Mouse (Mus musculus) liver, embryonic 11.5 days (tissue): Measurements from ENCODE around the gene Kat7. TPM values are rescaled to one million over a fixed set of nuclear protein-coding genes. Genes with fewer than 3 reads are reported as not detected.

Source experiments
- ATAC-seq: fragments of 200-750 bp; cut with Nextera tagmentation; replicated peaks from 2 replicates; pipeline ENCODE4 v1.8.0; 2017; ENCODE audit warnings: moderate number of reproducible peaks, mild to moderate bottlenecking, moderate TSS enrichment, moderate library complexity; ENCODE audit not compliant: low FRiP score
- DNase-seq: peaks from one replicate; pipeline ENCODE4 v3.0.0-alpha.2; 2017; ENCODE audit warnings: low spot score
- H3K27ac ChIP-seq: fragments of 300-500 bp; sonication (generic); 2 replicates; pipeline ENCODE4 v1.5.1; 2014; ENCODE audit warnings: mild to moderate bottlenecking, low read depth, low read length, control low read depth
- H3K27me3 ChIP-seq: fragments of 300-500 bp; sonication (generic); replicated peaks from 2 replicates; pipeline ENCODE4 v1.6.1; 2014; ENCODE audit warnings: low read length, mixed read lengths; ENCODE audit not compliant: control insufficient read depth, insufficient read depth
- H3K36me3 ChIP-seq: fragments of 300-500 bp; sonication (generic); 2 replicates; pipeline ENCODE4 v1.6.1; 2014; ENCODE audit warnings: mild to moderate bottlenecking, low read length, moderate library complexity, mixed read lengths; ENCODE audit not compliant: control insufficient read depth, insufficient read depth
- H3K4me1 ChIP-seq: fragments of 300-500 bp; sonication (generic); replicated peaks from 2 replicates; pipeline ENCODE4 v1.6.1; 2014; ENCODE audit warnings: low read length, mixed read lengths; ENCODE audit not compliant: control insufficient read depth, insufficient read depth
- H3K4me2 ChIP-seq: fragments of 300-500 bp; sonication (generic); 2 replicates; pipeline ENCODE4 v1.6.1; 2014; ENCODE audit warnings: mild to moderate bottlenecking, control low read depth, moderate library complexity
- H3K4me3 ChIP-seq: fragments of 300-500 bp; sonication (generic); 2 replicates; pipeline ENCODE4 v1.5.1; 2014; ENCODE audit warnings: low read depth, low read length, control low read depth
- H3K9ac ChIP-seq: fragments of 300-500 bp; sonication (generic); 2 replicates; pipeline ENCODE4 v1.6.1; 2014; ENCODE audit warnings: low read depth, low read length, control low read depth
- H3K9me3 ChIP-seq: fragments of 300-500 bp; sonication (generic); 2 replicates; pipeline ENCODE4 v1.6.1; 2016; ENCODE audit warnings: low read length, inconsistent platforms, mixed read lengths; ENCODE audit not compliant: control insufficient read depth
- WGBS: fragments of 180-500 bp; shearing (Covaris S2); extraction: QIAGEN DNeasy Blood & Tissue Kit; methylation state at CpG from one replicate; pipeline ENCODE4 v1.1.7; 2014; 5-methylcytosine and 5-hydroxymethylcytosine counted together
- polyA plus RNA-seq: library from polyadenylated mRNA; unstranded; fragments of >200 nt; fragmentation: Nextera tagmentation; extraction: Ambion mirVana; gene quantifications from 2 replicates; pipeline ENCODE4 v1.2.1, GENCODE M21; 2014

Kat7 gene
- polyA plus RNA-seq, 1 experiment from 2014 or later, result 65.4 TPM

DNA sequence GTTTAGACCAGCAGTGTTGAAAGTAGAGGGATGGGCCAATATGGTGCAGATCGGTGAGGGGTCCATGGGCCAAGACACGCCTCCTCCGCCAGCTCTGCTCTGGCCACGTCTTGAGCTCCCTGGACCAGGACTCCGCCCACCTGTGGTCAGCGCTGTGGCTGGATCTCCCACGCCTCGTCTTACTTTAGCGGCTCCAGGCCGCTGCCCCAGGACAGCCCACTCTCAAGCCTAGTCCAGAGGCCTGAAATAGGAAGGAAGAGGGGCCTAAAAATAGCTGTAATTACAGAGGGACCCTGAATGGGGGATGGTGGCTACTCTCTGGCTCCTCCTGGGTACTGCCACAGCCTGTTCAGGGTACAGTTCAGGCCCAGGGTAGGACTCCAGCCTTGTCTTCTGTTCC lies 59.9 kb downstream of the Kat7 start:
- WGBS, result 32% methylated on average over 10 of the region's 10 CpGs
- no peaks in the 10 kb centered on the region for H3K9me3 ChIP-seq
- no peaks in the 10 kb centered on the region for H3K36me3 ChIP-seq
- H3K9ac ChIP-seq, result no peak overlapping the region
- ATAC-seq (0 out of 2 replicates have a peak, but pooled peaks have one; percentile 15), DNase-seq (no peak)
- H3K4me2 ChIP-seq, result no peak overlapping the region
- H3K27ac ChIP-seq, result no peak overlapping the region
- H3K4me1 ChIP-seq, result peaks cover 6% of the 10 kb centered on the region; the same call in 1 of the 2 replicates
- no peak overlapping the region for H3K4me3 ChIP-seq
- 0 out of 2 replicates have a peak, but pooled peaks cover 3% of the 10 kb centered on the region for H3K27me3 ChIP-seq

DNA sequence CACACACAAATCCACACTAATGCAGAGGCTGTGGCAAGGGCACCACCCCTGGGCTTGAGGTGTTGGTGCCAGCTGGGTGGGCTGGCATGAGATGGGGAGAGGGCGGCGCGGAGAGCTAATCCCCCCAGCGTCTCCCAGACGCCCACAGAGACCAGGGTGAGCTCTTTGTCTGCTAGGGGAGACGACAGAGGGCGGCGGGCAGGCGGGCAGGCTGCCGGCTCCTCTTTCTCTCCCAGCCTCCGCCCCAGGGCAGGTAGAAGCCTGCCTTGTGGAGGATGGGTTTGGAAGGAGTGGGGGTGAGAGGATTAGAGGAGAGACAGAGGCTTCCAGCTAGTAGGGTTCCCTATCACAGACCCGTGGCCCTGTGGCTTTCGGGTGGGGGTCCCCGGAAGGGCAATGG lies 63.0 kb downstream of the Kat7 start:
- Histone ChIP-seq H3K9me3 (no peaks in the 10 kb centered on the region), H3K4me2 (no peak overlapping the region), H3K9ac (no peak overlapping the region), H3K4me1 (peaks cover 6% of the 10 kb centered on the region; the same call in 1 of the 2 replicates), H3K36me3 (no peaks in the 10 kb centered on the region), H3K4me3 (no peak overlapping the region), H3K27ac (no peak overlapping the region), H3K27me3 (0 out of 2 replicates have a peak, but pooled peaks cover 3% of the 10 kb centered on the region)
- no peak for ATAC-seq
- WGBS, result 70% methylated on average over 14 of the region's 14 CpGs
- DNase-seq, result no peak

DNA sequence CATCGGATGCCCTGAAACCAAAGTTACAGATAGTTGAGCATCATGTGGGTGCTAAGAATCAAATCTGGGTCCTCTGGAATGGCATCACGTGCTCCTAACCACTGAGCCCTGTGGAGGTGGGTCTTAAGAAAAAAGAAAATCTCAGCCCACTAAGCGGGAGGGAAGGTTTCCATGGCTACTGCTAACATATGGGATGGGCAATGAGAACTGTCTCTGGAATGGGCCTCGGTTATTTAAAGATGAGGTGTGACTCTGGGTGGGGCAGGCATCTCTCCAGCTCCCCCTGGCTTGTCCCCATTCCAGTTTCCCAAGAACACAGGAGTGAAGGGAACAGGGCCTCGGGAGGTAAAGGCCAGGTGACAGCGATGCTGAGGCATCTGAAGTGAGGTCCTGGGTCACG lies 64.6 kb downstream of the Kat7 start:
- H3K9me3 ChIP-seq, result no peaks in the 10 kb centered on the region
- H3K27ac ChIP-seq, result no peak overlapping the region
- ATAC-seq (no peak), DNase-seq (no peak)
- H3K4me1 ChIP-seq, result peaks cover 5% of the 10 kb centered on the region; the same call in 1 of the 2 replicates
- no peak overlapping the region for H3K4me3 ChIP-seq
- WGBS, result 61% methylated on average over 7 of the region's 7 CpGs
- H3K9ac ChIP-seq, result no peak overlapping the region
- H3K4me2 ChIP-seq, result no peak overlapping the region
- H3K27me3 ChIP-seq, result 0 out of 2 replicates have a peak, but pooled peaks cover under 1% of the 10 kb centered on the region
- no peaks in the 10 kb centered on the region for H3K36me3 ChIP-seq

DNA sequence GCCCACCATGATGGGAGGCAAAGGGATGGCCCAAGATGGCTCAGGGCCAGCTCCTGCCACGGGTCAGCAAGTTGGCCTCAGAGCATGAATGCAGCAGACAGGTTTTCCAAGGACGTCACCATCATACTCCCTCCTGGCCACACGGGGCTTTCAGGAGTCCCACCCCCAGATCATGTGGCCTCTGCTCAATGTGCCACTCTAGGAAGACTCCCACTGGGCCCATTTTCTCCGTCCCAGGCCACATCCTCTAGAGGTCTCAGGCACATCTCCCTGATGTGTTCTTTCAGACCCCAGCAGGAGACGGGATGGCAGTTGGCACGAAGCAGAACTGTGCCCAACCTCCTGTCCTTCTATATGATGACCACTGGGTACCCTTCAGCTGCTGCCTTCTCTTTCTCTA lies 67.4 kb downstream of the Kat7 start:
- Histone ChIP-seq H3K4me3 (no peak overlapping the region), H3K9me3 (no peaks in the 10 kb centered on the region), H3K4me2 (no peak overlapping the region), H3K27me3 (no peaks in the 10 kb centered on the region), H3K27ac (no peak overlapping the region), H3K4me1 (peaks cover 4% of the 10 kb centered on the region; the same call in 1 of the 2 replicates), H3K36me3 (no peaks in the 10 kb centered on the region), H3K9ac (no peak overlapping the region)
- DNase-seq (no peak), ATAC-seq (no peak)
- WGBS, result 62% methylated on average over 6 of the region's 6 CpGs

DNA sequence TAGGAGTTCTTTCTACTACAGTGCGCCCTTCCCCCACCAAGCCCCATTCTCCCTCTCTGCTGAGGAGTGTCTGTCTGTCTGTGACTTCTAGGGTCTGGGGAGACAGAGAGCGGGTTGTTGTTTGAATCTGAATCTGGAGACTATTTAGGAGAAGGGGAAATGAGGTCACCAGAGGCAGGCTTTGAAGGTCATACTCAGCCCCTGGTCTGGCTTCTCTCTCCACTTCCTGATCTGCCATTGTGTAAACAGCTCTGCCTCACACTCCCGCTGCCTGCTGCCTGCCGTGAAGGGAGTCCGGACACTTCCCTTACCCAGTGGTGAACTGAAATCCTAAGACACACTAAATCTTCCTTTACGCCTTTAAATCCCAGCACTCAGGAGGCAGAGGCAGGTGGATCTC lies 71.6 kb downstream of the Kat7 start:
- Histone ChIP-seq H3K4me3 (no peak overlapping the region), H3K4me1 (peaks cover 4% of the 10 kb centered on the region; the same call in 1 of the 2 replicates), H3K4me2 (no peak overlapping the region), H3K27ac (no peak overlapping the region), H3K9ac (no peak overlapping the region), H3K27me3 (0 out of 2 replicates have a peak, but pooled peaks cover 4% of the 10 kb centered on the region), H3K36me3 (no peaks in the 10 kb centered on the region), H3K9me3 (no peaks in the 10 kb centered on the region)
- no peak for DNase-seq
- ATAC-seq, result no peak
- WGBS, result 43% methylated on average over 6 of the region's 6 CpGs

DNA sequence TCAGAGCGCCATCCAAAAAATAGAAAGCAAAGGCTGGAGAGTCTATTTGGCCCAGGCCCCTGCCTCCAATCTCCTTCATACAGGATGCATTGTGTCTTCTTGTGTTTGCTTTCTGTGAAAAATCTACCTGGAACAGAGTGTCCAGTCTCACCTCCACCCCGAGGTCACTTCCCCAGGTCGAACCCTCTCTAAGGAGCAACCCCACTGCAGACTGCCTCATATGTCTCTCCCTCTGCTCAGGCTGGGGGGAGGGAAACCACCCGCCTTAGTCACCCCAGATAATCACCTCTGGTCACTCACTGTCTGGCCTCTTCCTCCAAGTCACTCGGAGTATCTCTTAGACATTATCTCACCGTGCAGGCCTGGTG lies 77.7 kb downstream of the Kat7 start:
- ATAC-seq (peak; percentile 36; the same call in 1 of the 2 replicates), DNase-seq (no peak)
- no peaks in the 10 kb centered on the region for H3K9me3 ChIP-seq
- no peak overlapping the region for H3K4me3 ChIP-seq
- H3K4me2 ChIP-seq, result peak overlapping the region; percentile 42
- 19% methylated on average over 6 of the region's 6 CpGs for WGBS
- no peaks in the 10 kb centered on the region for H3K4me1 ChIP-seq
- no peak overlapping the region for H3K9ac ChIP-seq
- peaks cover 20% of the 10 kb centered on the region; the same call in 1 of the 2 replicates for H3K27me3 ChIP-seq
- H3K27ac ChIP-seq, result no peak overlapping the region
- H3K36me3 ChIP-seq, result no peaks in the 10 kb centered on the region

DNA sequence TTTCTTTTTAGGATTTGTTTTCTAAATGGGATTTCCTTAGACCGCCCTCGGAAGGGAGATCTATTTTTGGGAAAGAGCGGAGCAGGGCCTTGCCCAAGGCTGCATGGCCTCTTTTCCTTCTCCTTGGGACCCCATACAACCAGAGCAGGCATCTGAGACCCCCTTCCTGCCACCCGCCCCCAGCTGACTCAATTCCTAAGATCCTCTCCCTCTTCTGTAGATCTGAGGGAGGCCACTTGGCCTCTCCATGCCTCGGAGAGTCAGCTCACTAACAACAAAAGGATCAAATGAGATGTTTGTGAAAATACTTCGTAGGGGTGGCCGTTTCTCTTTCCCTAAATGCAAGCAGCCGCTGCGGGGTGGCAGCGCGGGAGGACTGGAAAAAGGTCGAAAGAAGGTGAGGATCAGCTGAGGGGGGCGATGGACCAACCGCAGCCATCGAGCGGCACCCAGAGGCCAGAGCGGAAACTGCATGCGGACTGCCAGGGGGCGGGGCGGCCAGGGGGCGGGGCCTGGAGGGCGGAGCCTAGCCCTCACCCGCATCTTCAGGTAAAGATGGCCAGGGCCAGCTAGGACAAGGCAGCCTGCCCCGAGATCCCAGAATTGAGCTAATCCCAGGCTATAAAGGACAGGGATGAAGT lies 78.2 kb downstream of the Kat7 start:
- DNase-seq, result peak; percentile 77
- Histone ChIP-seq H3K4me3 (no peak overlapping the region), H3K27ac (no peak overlapping the region), H3K9me3 (no peaks in the 10 kb centered on the region), H3K36me3 (no peaks in the 10 kb centered on the region), H3K27me3 (peaks cover 20% of the 10 kb centered on the region), H3K4me1 (no peaks in the 10 kb centered on the region), H3K4me2 (peak overlapping the region; percentile 42), H3K9ac (no peak overlapping the region)
- WGBS, result 8% methylated on average over 24 of the region's 24 CpGs
- ATAC-seq, result peak; percentile 58; the same call in 1 of the 2 replicates

DNA sequence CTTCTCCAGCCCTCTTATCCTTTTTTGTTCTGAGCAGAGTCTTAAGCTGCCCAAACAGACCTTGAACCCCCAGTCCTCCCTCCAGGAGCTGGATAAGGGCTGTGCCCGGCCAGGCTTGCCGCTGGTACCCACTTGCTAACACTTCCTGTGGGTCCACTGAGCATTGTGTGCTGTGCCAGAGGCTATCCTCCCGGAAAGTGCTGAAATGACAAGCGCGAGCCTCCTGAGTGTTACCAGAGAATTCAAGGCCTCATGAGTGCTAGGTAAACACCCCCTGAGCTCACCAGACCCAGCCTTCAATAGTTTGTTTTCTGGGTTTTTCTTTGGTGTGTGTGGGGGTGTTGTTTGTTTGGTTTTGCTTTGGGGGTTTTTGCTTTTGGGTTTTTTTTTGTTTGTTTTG lies 82.6 kb downstream of the Kat7 start:
- Histone ChIP-seq H3K4me1 (0 out of 2 replicates have a peak, but pooled peaks cover 6% of the 10 kb centered on the region), H3K4me2 (no peak overlapping the region), H3K9ac (no peak overlapping the region), H3K9me3 (no peaks in the 10 kb centered on the region), H3K27ac (no peak overlapping the region), H3K4me3 (no peak overlapping the region), H3K27me3 (peaks cover 50% of the 10 kb centered on the region), H3K36me3 (no peaks in the 10 kb centered on the region)
- 51% methylated on average over 5 of the region's 5 CpGs for WGBS
- DNase-seq (no peak), ATAC-seq (no peak)

DNA sequence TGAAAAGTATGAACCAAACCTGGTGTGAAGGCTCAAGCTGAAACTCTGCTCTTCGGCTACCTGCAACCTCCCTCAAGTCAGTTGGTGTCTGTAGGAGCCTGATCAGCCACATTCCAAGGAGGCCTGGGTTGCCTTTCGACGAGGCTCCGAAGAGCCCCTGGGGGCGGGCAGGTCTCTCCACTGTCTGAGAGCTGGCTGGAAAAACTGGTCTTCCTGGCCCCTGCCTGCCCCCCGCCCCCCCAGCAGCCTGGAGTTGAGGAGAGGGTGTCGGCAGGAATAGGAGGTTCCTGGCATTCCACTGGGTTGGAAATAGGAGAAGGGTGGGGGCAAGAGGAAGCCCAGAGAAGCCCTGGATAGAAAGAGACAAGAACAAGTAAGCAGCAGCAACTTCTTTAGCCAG lies 84.6 kb downstream of the Kat7 start:
- no peaks in the 10 kb centered on the region for H3K36me3 ChIP-seq
- H3K9me3 ChIP-seq, result no peaks in the 10 kb centered on the region
- DNase-seq (no peak), ATAC-seq (no peak)
- WGBS, result 24% methylated on average over 7 of the region's 7 CpGs
- H3K27me3 ChIP-seq, result peaks cover 55% of the 10 kb centered on the region
- H3K4me1 ChIP-seq, result 0 out of 2 replicates have a peak, but pooled peaks cover 6% of the 10 kb centered on the region
- H3K9ac ChIP-seq, result no peak overlapping the region
- no peak overlapping the region for H3K27ac ChIP-seq
- no peak overlapping the region for H3K4me2 ChIP-seq
- no peak overlapping the region for H3K4me3 ChIP-seq
